Mouse (Mus musculus): Measurements from ENCODE around the gene Iqcc. TPM values are rescaled to one million over a fixed set of nuclear protein-coding genes. Genes with fewer than 3 reads are reported as not detected.

Gene Iqcc
- polyA plus RNA-seq, 1 experiment from 2014 or later = 30.0 TPM

DNA sequence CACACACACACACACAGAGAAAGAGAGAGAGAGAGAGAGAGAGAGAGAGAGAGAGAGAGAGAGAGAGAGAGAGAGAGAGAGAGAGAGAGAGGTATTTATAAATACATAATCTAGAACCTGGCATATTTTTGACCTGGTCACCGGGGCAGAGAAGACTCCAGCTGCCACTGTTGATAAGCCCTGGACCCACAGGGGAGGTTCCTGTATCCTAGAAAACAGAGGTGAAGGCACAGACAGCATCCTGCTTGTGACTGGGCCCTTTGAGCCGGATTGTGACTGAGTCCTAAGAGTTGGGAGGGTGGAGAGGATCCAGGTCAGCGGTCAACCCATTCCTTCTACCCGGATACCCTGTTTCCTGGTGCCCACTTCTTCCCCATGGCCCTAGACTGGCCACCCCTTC lies 30.0 kb downstream of the Iqcc start:
- 83% methylated on average over 4 of the region's 4 CpGs for WGBS
- Histone ChIP-seq H3K4me1 (replicated peaks) (peaks cover 8% of the 10 kb centered on the region), H3K4me2 (no peak overlapping the region), H3K27ac (0 out of 2 replicates have a peak overlapping the region, but pooled peaks have one; percentile 18), H3K27me3 (no peaks in the 10 kb centered on the region), H3K36me3 (peaks cover 40% of the 10 kb centered on the region), H3K4me3 (no peak overlapping the region), H3K9me3 (no peaks in the 10 kb centered on the region), H3K9ac (no peak overlapping the region)
- no peak for ATAC-seq (ENCODE audit: low FRiP score)

- Histone ChIP-seq H3K27ac (no peak overlapping the region), H3K4me1 (replicated peaks) (peaks cover 8% of the 10 kb centered on the region), H3K36me3 (peaks cover 21% of the 10 kb centered on the region), H3K27me3 (no peaks in the 10 kb centered on the region), H3K9ac (no peak overlapping the region), H3K9me3 (no peaks in the 10 kb centered on the region), H3K4me2 (no peak overlapping the region), H3K4me3 (no peak overlapping the region)
- no peak for ATAC-seq (ENCODE audit: low FRiP score)
- 37% methylated on average over 1 of the region's 1 CpGs for WGBS
These were observed 32.0 kb downstream of the Iqcc start for GRCm38 (mm10) chr4:129586943-129587342.

DNA sequence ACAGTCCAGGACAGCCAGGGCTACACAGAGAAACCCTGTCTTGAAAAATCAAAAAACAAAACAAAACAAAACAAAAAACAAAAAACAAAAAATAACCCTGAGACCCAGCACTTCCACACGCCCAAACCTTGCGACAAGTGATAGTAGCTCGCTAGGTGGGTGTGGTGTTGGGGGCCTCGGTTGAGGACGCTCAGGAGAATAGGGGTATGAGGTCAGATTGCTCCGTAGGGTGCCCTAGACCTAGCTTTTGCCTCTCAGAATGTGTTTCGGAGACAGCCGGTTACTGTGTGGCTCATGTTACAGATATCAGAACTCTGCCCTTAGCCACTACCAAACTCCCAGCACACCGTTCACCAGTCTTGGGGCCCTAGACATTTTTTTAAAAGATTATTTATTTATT lies 33.1 kb downstream of the Iqcc start:
- H3K4me2 ChIP-seq = 0 out of 2 replicates have a peak overlapping the region, but pooled peaks have one; percentile 52
- WGBS = 84% methylated on average over 9 of the region's 9 CpGs
- H3K36me3 ChIP-seq = peaks cover 9% of the 10 kb centered on the region
- H3K27me3 ChIP-seq = no peaks in the 10 kb centered on the region
- no peaks in the 10 kb centered on the region for H3K9me3 ChIP-seq
- H3K27ac ChIP-seq = no peak overlapping the region
- no peak for ATAC-seq (ENCODE audit: low FRiP score)
- H3K4me3 ChIP-seq = no peak overlapping the region
- H3K9ac ChIP-seq = no peak overlapping the region
- peaks cover 8% of the 10 kb centered on the region for H3K4me1 ChIP-seq (replicated peaks)

GRCm38 (mm10) chr4:129584884-129585608 lies 33.9 kb downstream of the Iqcc start:
- peak overlapping the region; percentile 33 for H3K4me3 ChIP-seq
- H3K4me1 ChIP-seq (replicated peaks) = peaks cover 8% of the 10 kb centered on the region
- no peak for ATAC-seq (ENCODE audit: low FRiP score)
- peaks cover 2% of the 10 kb centered on the region for H3K36me3 ChIP-seq
- no peaks in the 10 kb centered on the region for H3K9me3 ChIP-seq
- 0 out of 2 replicates have a peak overlapping the region, but pooled peaks have one; percentile 12 for H3K27ac ChIP-seq
- peak overlapping the region; percentile 46 for H3K9ac ChIP-seq
- WGBS = 3% methylated on average over 36 of the region's 36 CpGs
- peak overlapping the region; percentile 52 for H3K4me2 ChIP-seq
- H3K27me3 ChIP-seq = no peaks in the 10 kb centered on the region

- peak overlapping the region; percentile 52 for H3K4me2 ChIP-seq
- H3K9ac ChIP-seq = no peak overlapping the region
- H3K4me3 ChIP-seq = peak overlapping the region; percentile 33; the same call in 1 of the 2 replicates
- no peak for ATAC-seq (ENCODE audit: low FRiP score)
- H3K9me3 ChIP-seq = no peaks in the 10 kb centered on the region
- no peaks in the 10 kb centered on the region for H3K36me3 ChIP-seq
- H3K27ac ChIP-seq = no peak overlapping the region
- H3K27me3 ChIP-seq = no peaks in the 10 kb centered on the region
- 69% methylated on average over 1 of the region's 1 CpGs for WGBS
- H3K4me1 ChIP-seq (replicated peaks) = peaks cover 8% of the 10 kb centered on the region
These were observed 34.5 kb downstream of the Iqcc start for GRCm38 (mm10) chr4:129584370-129584769.

DNA sequence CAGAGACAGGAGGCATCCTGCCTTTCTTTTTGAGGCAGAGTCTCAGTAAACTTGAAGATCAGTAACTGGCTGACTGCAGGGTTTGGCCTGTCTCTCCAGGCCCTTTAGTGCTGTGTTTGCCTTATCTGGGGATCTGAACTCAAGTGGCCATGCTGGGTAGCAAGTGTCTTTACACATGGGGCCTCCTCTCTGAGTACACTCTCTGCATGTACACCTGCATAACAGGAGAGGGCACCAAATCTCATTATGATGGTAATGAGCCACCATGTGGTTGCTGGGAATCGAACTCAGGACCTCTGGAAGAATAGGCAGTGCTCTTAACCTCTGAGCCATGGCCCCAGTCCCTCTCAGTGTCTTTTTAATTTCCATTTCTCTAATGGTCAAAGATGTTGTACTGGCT lies 36.6 kb downstream of the Iqcc start:
- Histone ChIP-seq H3K4me3 (no peak overlapping the region), H3K27me3 (0 out of 2 replicates have a peak, but pooled peaks cover 5% of the 10 kb centered on the region), H3K36me3 (no peaks in the 10 kb centered on the region), H3K4me1 (replicated peaks) (peaks cover 9% of the 10 kb centered on the region), H3K4me2 (no peak overlapping the region), H3K9me3 (no peaks in the 10 kb centered on the region), H3K9ac (no peak overlapping the region), H3K27ac (no peak overlapping the region)
- ATAC-seq (ENCODE audit: low FRiP score) = no peak
- WGBS = 80% methylated on average over 1 of the region's 1 CpGs

GRCm38 (mm10) chr4:129580347-129580746 lies 38.6 kb downstream of the Iqcc start:
- no peak overlapping the region for H3K27ac ChIP-seq
- H3K9ac ChIP-seq = no peak overlapping the region
- 0 out of 2 replicates have a peak, but pooled peaks cover 5% of the 10 kb centered on the region for H3K27me3 ChIP-seq
- no peaks in the 10 kb centered on the region for H3K9me3 ChIP-seq
- no peak overlapping the region for H3K4me3 ChIP-seq
- WGBS = 80% methylated on average over 6 of the region's 7 CpGs
- H3K4me1 ChIP-seq (replicated peaks) = peaks cover 14% of the 10 kb centered on the region
- no peak overlapping the region for H3K4me2 ChIP-seq
- ATAC-seq (ENCODE audit: low FRiP score) = no peak
- H3K36me3 ChIP-seq = no peaks in the 10 kb centered on the region

DNA sequence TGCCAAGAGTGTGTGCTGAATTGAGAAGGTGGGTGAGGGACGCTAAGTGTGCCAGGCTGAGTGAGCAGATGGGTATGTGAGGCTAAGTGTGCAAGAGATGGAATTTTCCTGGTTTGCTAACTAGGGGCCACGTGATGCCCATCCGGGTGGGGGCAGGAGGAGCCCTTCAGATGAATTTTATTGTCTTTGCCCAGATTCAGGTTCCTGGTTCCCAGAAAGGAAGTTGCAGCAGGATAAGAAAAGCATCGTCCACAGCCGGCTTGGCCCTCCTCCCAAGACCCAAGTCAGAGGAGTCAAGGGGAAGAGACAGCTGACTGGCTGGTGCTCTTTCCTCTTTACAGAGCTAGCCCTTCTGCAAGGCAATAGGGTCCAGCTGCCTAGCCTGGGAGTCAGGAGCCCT lies 40.4 kb downstream of the Iqcc start, which contains the start of gene Fam167b:
Gene Fam167b (minus strand): TSS at position 84 of the 400 bp plus-strand sequence.
- H3K9me3 ChIP-seq = no peaks in the 10 kb centered on the region
- H3K4me3 ChIP-seq = no peak within 1 kb of the TSS
- 0 out of 2 replicates have a peak, but pooled peaks cover 5% of the 10 kb centered on the region for H3K27me3 ChIP-seq
- no peak for ATAC-seq (ENCODE audit: low FRiP score)
- H3K4me2 ChIP-seq = peak within 1 kb of the TSS; percentile 25; the same call in 1 of the 2 replicates
- WGBS = 81% methylated on average over 5 of the region's 5 CpGs
- no peak within 1 kb of the TSS for H3K27ac ChIP-seq
- no peaks in the 10 kb centered on the region for H3K36me3 ChIP-seq
- peak within 1 kb of the TSS; percentile 57; the same call in 1 of the 2 replicates for H3K9ac ChIP-seq
- H3K4me1 ChIP-seq (replicated peaks) = peaks cover 7% of the 10 kb centered on the region; the same call in 1 of the 2 replicates

DNA sequence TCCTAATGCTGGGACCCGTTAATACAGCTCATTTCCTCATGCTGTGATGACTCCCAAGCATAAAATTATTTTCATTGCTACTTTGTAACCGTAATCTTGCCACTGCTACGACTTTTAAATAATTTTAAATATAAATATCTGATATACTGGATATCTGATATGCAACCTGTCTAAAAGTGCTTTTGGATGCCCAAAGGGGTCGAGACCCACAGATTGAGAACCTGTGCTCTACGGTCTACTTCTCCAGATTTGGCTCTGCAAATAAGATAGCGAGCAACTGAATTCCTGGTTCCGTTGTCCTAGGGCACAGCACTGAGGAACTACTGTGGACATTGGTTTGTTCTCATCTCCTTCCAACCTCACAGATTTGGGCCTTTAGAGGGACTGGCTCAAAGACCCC lies 41.2 kb downstream of the Iqcc start:
- no peak overlapping the region for H3K4me2 ChIP-seq
- 82% methylated on average over 7 of the region's 7 CpGs for WGBS
- H3K27me3 ChIP-seq = 0 out of 2 replicates have a peak, but pooled peaks cover 5% of the 10 kb centered on the region
- no peak overlapping the region for H3K4me3 ChIP-seq
- no peak for ATAC-seq (ENCODE audit: low FRiP score)
- H3K36me3 ChIP-seq = no peaks in the 10 kb centered on the region
- H3K27ac ChIP-seq = no peak overlapping the region
- peaks cover 7% of the 10 kb centered on the region; the same call in 1 of the 2 replicates for H3K4me1 ChIP-seq (replicated peaks)
- no peaks in the 10 kb centered on the region for H3K9me3 ChIP-seq
- H3K9ac ChIP-seq = 0 out of 2 replicates have a peak overlapping the region, but pooled peaks have one; percentile 57

DNA sequence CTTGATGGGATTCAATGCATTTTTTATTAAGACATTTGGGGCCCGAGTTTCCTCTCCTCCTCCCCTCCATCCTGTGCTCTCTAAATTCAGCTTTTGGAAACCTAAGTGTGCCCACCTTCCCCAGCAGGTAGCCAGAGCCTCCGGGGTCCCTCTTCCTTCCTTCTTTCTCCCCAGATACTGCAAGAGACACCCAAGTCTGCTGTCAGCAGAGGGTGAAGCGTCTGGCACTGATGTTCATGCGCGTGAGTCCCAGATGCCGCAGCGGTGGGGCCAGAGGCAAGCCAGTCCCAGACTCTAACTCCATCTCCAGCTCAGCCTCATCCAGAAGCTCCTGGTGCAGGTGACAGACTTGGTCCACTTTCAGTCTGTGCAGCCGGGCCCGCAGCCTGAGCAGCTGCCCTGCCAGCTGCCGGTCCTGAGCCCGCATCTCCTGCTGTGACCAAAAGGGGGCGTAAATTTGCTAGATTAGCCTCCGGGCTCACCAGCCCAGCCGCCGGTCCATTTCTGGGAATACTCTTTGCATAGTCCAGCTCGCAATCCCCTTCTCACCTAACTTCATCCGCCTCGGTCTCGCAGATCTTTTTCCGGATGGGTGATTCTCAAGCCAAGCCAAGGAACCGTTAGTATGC lies 41.9 kb downstream of the Iqcc start:
- no peaks in the 10 kb centered on the region for H3K9me3 ChIP-seq
- peak overlapping the region; percentile 57 for H3K9ac ChIP-seq
- H3K36me3 ChIP-seq = no peaks in the 10 kb centered on the region
- no peak overlapping the region for H3K4me3 ChIP-seq
- no peak overlapping the region for H3K27ac ChIP-seq
- H3K27me3 ChIP-seq = 0 out of 2 replicates have a peak, but pooled peaks cover 5% of the 10 kb centered on the region
- ATAC-seq (ENCODE audit: low FRiP score) = 0 out of 2 replicates have a peak, but pooled peaks have one; percentile 36
- H3K4me1 ChIP-seq (replicated peaks) = peaks cover 7% of the 10 kb centered on the region; the same call in 1 of the 2 replicates
- 32% methylated on average over 21 of the region's 21 CpGs for WGBS
- peak overlapping the region; percentile 25 for H3K4me2 ChIP-seq

DNA sequence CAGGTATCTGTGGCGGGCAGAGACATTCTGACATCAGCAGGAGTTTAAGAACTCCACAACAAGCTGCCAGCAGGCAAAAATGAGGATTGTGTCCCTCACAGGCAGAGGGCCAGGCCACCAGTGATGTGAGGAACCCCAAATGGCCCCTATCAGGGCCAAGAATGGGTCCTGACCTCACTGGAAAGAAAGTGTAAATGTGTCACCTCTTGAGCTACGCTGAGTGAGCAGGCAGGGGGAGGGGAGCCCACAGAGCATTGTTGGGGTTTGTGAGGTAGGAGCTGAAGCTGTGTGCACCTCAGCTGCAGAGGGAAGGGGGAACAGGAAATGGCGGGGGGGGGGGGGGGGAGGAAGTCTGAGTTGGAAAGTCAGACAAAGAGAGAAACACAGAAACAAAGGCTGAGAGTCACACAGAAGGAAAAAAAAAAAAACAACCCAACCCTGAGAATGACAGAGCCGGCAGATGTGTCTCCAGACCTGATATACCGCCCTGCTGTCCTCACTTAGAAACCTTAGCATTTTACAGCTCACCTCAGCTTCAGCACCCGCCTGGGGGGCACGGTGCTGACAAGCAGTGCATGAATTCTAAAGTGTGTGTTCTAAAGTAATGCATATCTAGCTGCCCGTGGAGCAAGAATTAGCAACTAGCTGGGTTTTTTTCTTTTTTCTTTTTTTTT lies 43.6 kb downstream of the Iqcc start:
- 59% methylated on average over 7 of the region's 8 CpGs for WGBS

DNA sequence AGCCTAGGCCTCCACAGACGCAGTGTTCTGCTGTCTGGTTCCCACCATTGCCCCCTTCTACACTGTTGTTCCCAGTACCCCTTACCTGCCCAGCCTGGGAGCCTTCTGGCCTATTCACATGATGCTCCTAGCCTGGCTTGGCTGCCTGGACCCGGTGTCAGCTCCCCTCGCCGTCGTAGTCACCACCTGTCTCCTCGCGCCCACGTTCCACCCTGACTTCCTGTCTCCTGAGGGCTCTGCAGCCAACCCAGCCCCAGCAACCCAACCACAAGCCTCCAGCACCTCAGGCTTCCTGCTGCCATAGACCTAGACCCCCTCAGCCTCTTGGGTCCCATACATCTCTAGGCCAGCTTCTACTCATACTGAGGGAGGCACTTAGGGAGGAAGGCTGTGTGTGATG lies 45.5 kb downstream of the Iqcc start, which contains the start of gene Lck:
Gene Lck (minus strand): TSS at position 212 of the 400 bp plus-strand sequence.
- H3K4me1 ChIP-seq (replicated peaks) = peaks cover 7% of the 10 kb centered on the region; the same call in 1 of the 2 replicates
- H3K27ac ChIP-seq = no peak within 1 kb of the TSS
- 91% methylated on average over 8 of the region's 8 CpGs for WGBS
- no peak within 1 kb of the TSS for H3K4me2 ChIP-seq
- no peaks in the 10 kb centered on the region for H3K9me3 ChIP-seq
- H3K9ac ChIP-seq = no peak within 1 kb of the TSS
- ATAC-seq (ENCODE audit: low FRiP score) = no peak
- H3K36me3 ChIP-seq = no peaks in the 10 kb centered on the region
- H3K27me3 ChIP-seq = 0 out of 2 replicates have a peak, but pooled peaks cover 5% of the 10 kb centered on the region
- no peak within 1 kb of the TSS for H3K4me3 ChIP-seq

More for the DNA sequence above, 43.6 kb downstream of the Iqcc start:
- Histone ChIP-seq H3K36me3 (no peaks in the 10 kb centered on the region), H3K4me1 (replicated peaks) (peaks cover 7% of the 10 kb centered on the region; the same call in 1 of the 2 replicates), H3K4me2 (no peak overlapping the region), H3K27me3 (0 out of 2 replicates have a peak, but pooled peaks cover 5% of the 10 kb centered on the region), H3K27ac (no peak overlapping the region), H3K9me3 (no peaks in the 10 kb centered on the region), H3K9ac (no peak overlapping the region), H3K4me3 (no peak overlapping the region)
- ATAC-seq (ENCODE audit: low FRiP score) = no peak
